ENCODE assay signal across 23 mouse cellular contexts in genomic region chr15:80722366-80722765, GRCm38 (mm10). TPM values are rescaled to one million over a fixed set of nuclear protein-coding genes. Genes with fewer than 3 reads are reported as not detected.
DNase-seq lines count a peak whose midpoint lies in the region; ATAC-seq lines count a peak whose summit lies in the region.
"Had no signal": no experiment of that assay in that cellular context is flagged by ENCODE, and none has a peak within 500 bp of the region (broad histone marks: within the 10 kb centered on the region; RNA-seq: fewer than 3 reads in every experiment).

No protein-coding gene starts in this region.

- H3K27me3 ChIP-seq in forebrain, embryonic 16.5 days (replicated peaks; ENCODE audit: control insufficient read depth, insufficient read depth, low read length): no peaks in the 10 kb centered on the region
- H3K27me3 ChIP-seq in forebrain, embryonic 12.5 days: no peaks in the 10 kb centered on the region
- no peaks in the 10 kb centered on the region for H3K27me3 ChIP-seq in kidney, embryonic 15.5 days
- H3K27me3 ChIP-seq in limb, embryonic 12.5 days: no peaks in the 10 kb centered on the region
- H3K27me3 ChIP-seq in limb, embryonic 10.5 days (ENCODE audit: low read depth, poor library complexity, severe bottlenecking): no peaks in the 10 kb centered on the region
- H3K27me3 ChIP-seq: Patski had no signal

- H3K9ac ChIP-seq in forebrain, embryonic 16.5 days (replicated peaks; ENCODE audit: low read depth, low read length): no peak overlapping the region
- H3K9ac ChIP-seq in forebrain, embryonic 12.5 days: no peak overlapping the region
- H3K9ac ChIP-seq in kidney, embryonic 15.5 days: no peak overlapping the region
- no peak overlapping the region for H3K9ac ChIP-seq in limb, embryonic 12.5 days (replicated peaks)

- H3K4me2 ChIP-seq in forebrain, embryonic 16.5 days (ENCODE audit: low read length): no peak overlapping the region
- H3K4me2 ChIP-seq in forebrain, embryonic 12.5 days: no peak overlapping the region
- 0 out of 2 replicates have a peak overlapping the region, but pooled peaks have one; percentile 3 for H3K4me2 ChIP-seq in kidney, embryonic 15.5 days
- H3K4me2 ChIP-seq in limb, embryonic 12.5 days: no peak overlapping the region
- H3K4me2 ChIP-seq: heart, embryonic 11.5 days had no signal

- 20% methylated on average over 3 of the region's 3 CpGs for WGBS in forebrain, embryonic 16.5 days
- 54% methylated on average over 3 of the region's 3 CpGs for WGBS in forebrain, embryonic 12.5 days
- 36% methylated on average over 3 of the region's 3 CpGs for WGBS in kidney, embryonic 15.5 days
- WGBS in limb, embryonic 12.5 days: 74% methylated on average over 3 of the region's 3 CpGs
- WGBS in limb, embryonic 10.5 days: 75% methylated on average over 3 of the region's 3 CpGs

- H3K4me1 ChIP-seq in forebrain, embryonic 16.5 days (replicated peaks; ENCODE audit: control insufficient read depth, insufficient read depth, low read length): peaks cover 11% of the 10 kb centered on the region; the same call in 1 of the 2 replicates
- H3K4me1 ChIP-seq in forebrain, embryonic 12.5 days: peaks cover 8% of the 10 kb centered on the region; the same call in 1 of the 2 replicates
- peaks cover 17% of the 10 kb centered on the region for H3K4me1 ChIP-seq in kidney, embryonic 15.5 days
- 0 out of 2 replicates have a peak, but pooled peaks cover 4% of the 10 kb centered on the region for H3K4me1 ChIP-seq in limb, embryonic 12.5 days (replicated peaks)
- H3K4me1 ChIP-seq in limb, embryonic 10.5 days: no peaks in the 10 kb centered on the region
- H3K4me1 ChIP-seq: hindbrain, embryonic 10.5 days had no signal

- no peak overlapping the region for H3K4me3 ChIP-seq in forebrain, embryonic 16.5 days (replicated peaks; ENCODE audit: low read length)
- H3K4me3 ChIP-seq in forebrain, embryonic 12.5 days (replicated peaks): no peak overlapping the region
- H3K4me3 ChIP-seq in kidney, embryonic 15.5 days (replicated peaks): no peak overlapping the region
- H3K4me3 ChIP-seq in limb, embryonic 12.5 days (replicated peaks): no peak overlapping the region
- H3K4me3 ChIP-seq in limb, embryonic 10.5 days: no peak overlapping the region
- H3K4me3 ChIP-seq: erythroblast, embryonic 14.5 days; hindbrain, embryonic 10.5 days; left cerebral cortex, adult 2 months had no signal

- no peak for DNase-seq in kidney, postnatal 25 days
- DNase-seq in limb, embryonic 10.5 days (ENCODE audit: low spot score): no peak
- DNase-seq in thymus, adult 18-20 months: no peak
- DNase-seq: adrenal gland, postnatal 36 days; cerebellum, adult 11-12 months; cerebellum, postnatal 10 days; kidney, adult 9 months; layer of hippocampus, adult 9-11 months; left cerebral cortex, postnatal 4 days; right cerebral cortex, postnatal 4 days; thymus, postnatal 25 days had no signal

- ATAC-seq in forebrain, embryonic 16.5 days: peak; percentile 33; the same call in 1 of the 2 replicates
- no peak for ATAC-seq in forebrain, embryonic 12.5 days (ENCODE audit: low FRiP score)
- peak; percentile 67; the same call in 1 of the 2 replicates for ATAC-seq in kidney, embryonic 15.5 days (replicated peaks; ENCODE audit: low FRiP score)
- ATAC-seq in limb, embryonic 12.5 days (ENCODE audit: insufficient number of reproducible peaks, insufficient read depth, low FRiP score, low TSS enrichment, low read depth): no peak
- ATAC-seq: Patski had no signal

- H3K36me3 ChIP-seq in forebrain, embryonic 16.5 days (ENCODE audit: control insufficient read depth, insufficient read depth): no peaks in the 10 kb centered on the region
- no peaks in the 10 kb centered on the region for H3K36me3 ChIP-seq in forebrain, embryonic 12.5 days (replicated peaks)
- H3K36me3 ChIP-seq in kidney, embryonic 15.5 days: no peaks in the 10 kb centered on the region
- no peaks in the 10 kb centered on the region for H3K36me3 ChIP-seq in limb, embryonic 12.5 days
- H3K36me3 ChIP-seq in limb, embryonic 10.5 days: no peaks in the 10 kb centered on the region
- H3K36me3 ChIP-seq: hindbrain, embryonic 10.5 days had no signal

- H3K27ac ChIP-seq in forebrain, embryonic 16.5 days (ENCODE audit: low read length): no peak overlapping the region
- H3K27ac ChIP-seq in forebrain, embryonic 12.5 days: no peak overlapping the region
- H3K27ac ChIP-seq in kidney, embryonic 15.5 days: peak overlapping the region; percentile 55
- H3K27ac ChIP-seq in limb, embryonic 12.5 days: peak overlapping the region; percentile 70; the same call in 1 of the 2 replicates
- H3K27ac ChIP-seq in limb, embryonic 10.5 days: no peak overlapping the region
- H3K27ac ChIP-seq: hindbrain, embryonic 10.5 days; left cerebral cortex, adult 2 months; macrophage had no signal

- no peaks in the 10 kb centered on the region for H3K9me3 ChIP-seq in forebrain, embryonic 16.5 days (ENCODE audit: control insufficient read depth, low read length)
- H3K9me3 ChIP-seq in forebrain, embryonic 12.5 days: no peaks in the 10 kb centered on the region
- H3K9me3 ChIP-seq in kidney, embryonic 15.5 days (replicated peaks): no peaks in the 10 kb centered on the region
- H3K9me3 ChIP-seq in limb, embryonic 12.5 days: no peaks in the 10 kb centered on the region
- no peaks in the 10 kb centered on the region for H3K9me3 ChIP-seq in limb, embryonic 10.5 days (replicated peaks)
- H3K9me3 ChIP-seq: G1E; hindbrain, embryonic 10.5 days had no signal

RNA-seq across cellular contexts. Expression of gene Tnrc6b, which starts 11.3 kb away (rescaled TPM):
- polyA plus RNA-seq in forebrain, embryonic 16.5 days (2015; fragmentation: Nextera tagmentation; extraction: Ambion mirVana): 30.2 and 41.6 TPM in 2 replicates
- 54.3 and 62.5 TPM in 2 replicates for polyA plus RNA-seq in forebrain, embryonic 12.5 days (2016; fragmentation: Nextera tagmentation; extraction: Ambion mirVana)
- 29.0 and 33.5 TPM in 2 replicates for polyA plus RNA-seq in kidney, embryonic 15.5 days (2015; fragmentation: Nextera tagmentation; extraction: Ambion mirVana)
- polyA plus RNA-seq in limb, embryonic 12.5 days (2016; fragmentation: Nextera tagmentation; extraction: Ambion mirVana): 36.7 and 41.0 TPM in 2 replicates
- 31.0 and 40.1 TPM in 2 replicates for polyA plus RNA-seq in limb, embryonic 10.5 days (2016; fragmentation: Nextera tagmentation; extraction: Ambion mirVana)

RNA-seq across cellular contexts. Expression of gene Fam83f, which starts 50.7 kb away (rescaled TPM):
- 0.12 TPM in 1 of 2 replicates, not detected in the other for polyA plus RNA-seq in forebrain, embryonic 16.5 days (2015; fragmentation: Nextera tagmentation; extraction: Ambion mirVana)
- 0.47 and 0.54 TPM in 2 replicates for polyA plus RNA-seq in forebrain, embryonic 12.5 days (2016; fragmentation: Nextera tagmentation; extraction: Ambion mirVana)
- 3.8 and 4.1 TPM in 2 replicates for polyA plus RNA-seq in kidney, embryonic 15.5 days (2015; fragmentation: Nextera tagmentation; extraction: Ambion mirVana)
- polyA plus RNA-seq in limb, embryonic 12.5 days (2016; fragmentation: Nextera tagmentation; extraction: Ambion mirVana): 1.3 and 1.4 TPM in 2 replicates
- 0.98 and 1.2 TPM in 2 replicates for polyA plus RNA-seq in limb, embryonic 10.5 days (2016; fragmentation: Nextera tagmentation; extraction: Ambion mirVana)
- polyA plus RNA-seq: erythroblast, embryonic 14.5 days; G1E; inflammation-experienced regulatory T-cells, adult 6 months; Patski had no signal

Comparison
In these comparisons a context has a peak if more than half of its experiments do, and no peak if none do; other contexts are left out.
1. ATAC-seq: peak in forebrain, embryonic 16.5 days (single experiment) and kidney, embryonic 15.5 days (single experiment); none in forebrain, embryonic 12.5 days (single experiment) and limb, embryonic 12.5 days (single experiment).
2. H3K27ac ChIP-seq: peak in kidney, embryonic 15.5 days (single experiment) and limb, embryonic 12.5 days (single experiment); none in forebrain, embryonic 16.5 days (single experiment), forebrain, embryonic 12.5 days (single experiment) and limb, embryonic 10.5 days (single experiment).